Mouse (Mus musculus): ENCODE results near the gene Lrrc27. TPM values are rescaled to one million over a fixed set of nuclear protein-coding genes. Genes with fewer than 3 reads are reported as not detected.

The Lrrc27 gene
- polyA plus RNA-seq, 1 experiment from 2014 or later, result 6.8 TPM

DNA sequence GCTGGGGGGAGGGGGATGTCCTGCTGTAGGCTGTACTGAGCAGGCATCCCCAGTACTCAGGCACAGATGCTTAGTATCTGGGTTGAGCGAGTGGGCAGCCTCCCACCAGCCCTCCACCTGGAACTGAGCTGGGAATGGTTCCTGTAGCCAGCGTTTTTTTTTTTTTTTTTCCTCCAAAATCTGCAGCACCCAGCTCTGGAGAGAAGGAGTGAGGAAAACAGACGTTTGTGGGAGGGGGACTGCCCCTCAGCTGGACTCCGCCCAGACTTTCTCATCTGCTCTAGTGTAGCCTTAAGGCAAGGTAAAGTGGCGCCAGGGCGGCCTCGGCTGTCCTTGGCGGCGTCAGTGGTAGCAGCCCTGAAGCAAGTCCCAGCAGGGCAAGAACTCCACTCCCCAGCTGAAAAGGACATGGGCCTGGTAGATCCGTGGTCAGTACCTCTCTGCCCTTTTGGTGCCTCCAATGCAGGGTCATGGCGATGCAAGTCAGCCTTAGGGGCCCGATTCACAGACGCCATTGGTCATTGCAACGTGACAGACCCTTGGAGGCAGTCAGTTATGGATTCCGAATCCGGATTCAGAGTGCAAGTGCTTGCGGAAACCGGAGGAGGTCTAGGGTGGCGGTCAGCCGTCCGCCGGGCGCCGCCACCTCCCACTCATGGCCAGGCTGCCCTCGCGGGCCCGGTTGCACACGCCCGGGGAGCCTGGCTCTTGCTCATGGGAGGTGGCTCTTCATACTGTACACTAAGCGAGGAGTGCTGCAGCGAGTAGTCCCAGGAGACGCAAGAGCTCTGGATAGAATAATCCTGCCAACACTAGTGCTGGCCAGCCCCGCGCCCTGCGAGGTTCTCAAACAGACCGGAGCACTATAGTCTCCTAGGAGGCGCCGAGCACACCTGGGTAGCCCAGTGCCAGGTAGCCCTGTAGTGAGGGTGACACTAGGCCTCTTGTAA lies 34.4 kb downstream of the Lrrc27 start:
- Histone ChIP-seq H3K27ac (ENCODE audit: low read depth, low read length) (no peak overlapping the region), H3K9ac (ENCODE audit: low read length) (peak overlapping the region; percentile 74), H3K4me1 (ENCODE audit: control insufficient read depth, insufficient read depth, low read length) (peaks cover 13% of the 10 kb centered on the region), H3K36me3 (ENCODE audit: control insufficient read depth, insufficient read depth, low read length) (no peaks in the 10 kb centered on the region), H3K27me3 (ENCODE audit: control insufficient read depth, insufficient read depth, low read length) (peaks cover 30% of the 10 kb centered on the region), H3K4me2 (peak overlapping the region; percentile 97), H3K4me3 (ENCODE audit: low read depth, low read length) (peak overlapping the region; percentile 63), H3K9me3 (ENCODE audit: control insufficient read depth, low read length) (no peaks in the 10 kb centered on the region)
- 2% methylated on average over 38 of the region's 38 CpGs for WGBS
- ATAC-seq (ENCODE audit: low FRiP score) (peak; percentile 45), DNase-seq (ENCODE audit: low spot score, missing footprints) (peak; percentile 96)

DNA sequence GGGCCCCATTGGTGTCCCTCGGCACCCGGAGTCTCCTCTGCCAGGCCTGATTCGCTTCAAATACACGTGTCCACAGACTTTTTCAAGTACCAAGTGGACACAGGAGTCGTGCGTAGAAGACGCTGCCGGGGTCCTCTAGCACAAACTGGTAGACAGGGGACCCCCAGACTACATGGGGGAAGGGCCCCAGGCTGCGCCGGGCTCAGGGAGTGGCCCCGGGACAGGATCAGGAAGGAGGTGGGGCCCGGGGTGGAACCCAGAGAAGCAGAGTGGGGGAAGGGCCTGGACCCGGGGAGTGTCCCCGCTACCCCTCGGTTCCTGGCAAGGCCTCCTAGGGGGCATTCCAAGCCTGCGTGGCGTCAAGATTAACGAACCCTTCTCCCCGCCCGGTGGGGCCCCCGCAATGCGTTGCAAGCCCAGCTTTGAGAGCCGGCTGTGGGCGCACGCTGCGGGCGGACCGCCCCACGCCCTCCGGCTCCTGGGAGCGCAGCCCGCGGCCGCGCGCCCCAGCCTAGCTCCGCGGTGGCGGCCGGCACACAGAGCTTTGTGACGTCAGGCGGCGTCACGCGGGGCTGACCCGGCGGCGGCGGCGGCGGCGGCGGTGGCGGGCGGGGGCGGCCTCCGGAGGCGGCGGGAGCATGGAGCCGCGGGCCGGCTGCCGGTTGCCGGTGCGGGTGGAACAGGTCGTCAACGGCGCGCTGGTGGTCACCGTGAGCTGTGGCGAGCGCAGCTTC lies 35.3 kb downstream of the Lrrc27 start, which contains the start of gene Pwwp2b:
Pwwp2b (plus strand) TSS at position 602 of the 734 bp plus-strand sequence.
- Histone ChIP-seq H3K4me2 (peak within 1 kb of the TSS; percentile 97), H3K4me3 (ENCODE audit: low read depth, low read length) (peak within 1 kb of the TSS; percentile 63), H3K9ac (ENCODE audit: low read length) (peak within 1 kb of the TSS; percentile 74), H3K27me3 (ENCODE audit: control insufficient read depth, insufficient read depth, low read length) (peaks cover 30% of the 10 kb centered on the region), H3K9me3 (ENCODE audit: control insufficient read depth, low read length) (no peaks in the 10 kb centered on the region), H3K4me1 (ENCODE audit: control insufficient read depth, insufficient read depth, low read length) (peaks cover 13% of the 10 kb centered on the region), H3K27ac (ENCODE audit: low read depth, low read length) (no peak within 1 kb of the TSS), H3K36me3 (ENCODE audit: control insufficient read depth, insufficient read depth, low read length) (no peaks in the 10 kb centered on the region)
- DNase-seq (ENCODE audit: low spot score, missing footprints), result peak; percentile 97
- ATAC-seq (ENCODE audit: low FRiP score), result peak; percentile 89
- under 1% methylated on average over 37 of the region's 72 CpGs for WGBS

DNA sequence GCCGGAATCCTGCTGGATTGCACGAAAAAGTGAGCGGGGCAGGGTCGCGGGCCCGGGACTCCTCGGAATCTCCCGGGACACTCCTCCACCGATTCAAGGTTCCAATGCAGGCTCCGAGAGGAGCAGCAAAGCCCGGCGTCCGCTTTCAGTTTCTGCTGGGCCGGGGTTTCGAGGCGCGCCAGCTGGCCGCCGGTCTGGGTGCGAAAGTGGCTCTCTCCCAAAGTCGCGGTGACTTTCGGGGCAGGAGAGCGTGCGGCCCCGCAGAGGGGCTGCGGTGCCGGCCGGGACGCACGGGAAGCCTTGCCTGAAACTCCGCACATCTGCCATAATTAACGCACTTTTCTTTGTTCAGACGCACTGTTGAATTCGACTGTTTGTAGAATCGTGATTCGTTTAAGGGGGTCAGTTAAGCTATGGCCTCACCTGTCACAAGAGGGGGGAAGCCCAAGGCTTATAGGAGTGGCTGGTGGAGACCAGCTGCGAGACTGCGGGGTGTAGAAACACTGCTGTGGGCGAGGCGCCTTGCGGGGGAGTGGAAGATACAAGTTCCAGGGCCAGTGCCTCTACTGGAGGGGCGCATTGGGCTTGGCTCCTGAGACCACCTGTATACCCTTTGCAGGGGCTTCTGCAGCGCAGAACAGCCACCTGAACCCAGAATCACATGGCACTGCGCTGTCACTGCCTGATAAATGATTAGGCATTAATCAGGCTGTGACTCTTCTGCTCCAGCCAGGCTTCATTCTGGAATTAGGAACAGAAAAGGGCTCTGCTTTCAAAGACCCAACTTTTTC lies 36.0 kb downstream of the Lrrc27 start:
- DNase-seq (ENCODE audit: low spot score, missing footprints) (peak; percentile 92), ATAC-seq (ENCODE audit: low FRiP score) (peak; percentile 39)
- Histone ChIP-seq H3K4me3 (ENCODE audit: low read depth, low read length) (peak overlapping the region; percentile 63), H3K27ac (ENCODE audit: low read depth, low read length) (no peak overlapping the region), H3K36me3 (ENCODE audit: control insufficient read depth, insufficient read depth, low read length) (no peaks in the 10 kb centered on the region), H3K27me3 (ENCODE audit: control insufficient read depth, insufficient read depth, low read length) (peaks cover 30% of the 10 kb centered on the region), H3K4me1 (ENCODE audit: control insufficient read depth, insufficient read depth, low read length) (peaks cover 13% of the 10 kb centered on the region), H3K9ac (ENCODE audit: low read length) (peak overlapping the region; percentile 74), H3K4me2 (peak overlapping the region; percentile 97), H3K9me3 (ENCODE audit: control insufficient read depth, low read length) (no peaks in the 10 kb centered on the region)
- WGBS, result 3% methylated on average over 45 of the region's 45 CpGs

DNA sequence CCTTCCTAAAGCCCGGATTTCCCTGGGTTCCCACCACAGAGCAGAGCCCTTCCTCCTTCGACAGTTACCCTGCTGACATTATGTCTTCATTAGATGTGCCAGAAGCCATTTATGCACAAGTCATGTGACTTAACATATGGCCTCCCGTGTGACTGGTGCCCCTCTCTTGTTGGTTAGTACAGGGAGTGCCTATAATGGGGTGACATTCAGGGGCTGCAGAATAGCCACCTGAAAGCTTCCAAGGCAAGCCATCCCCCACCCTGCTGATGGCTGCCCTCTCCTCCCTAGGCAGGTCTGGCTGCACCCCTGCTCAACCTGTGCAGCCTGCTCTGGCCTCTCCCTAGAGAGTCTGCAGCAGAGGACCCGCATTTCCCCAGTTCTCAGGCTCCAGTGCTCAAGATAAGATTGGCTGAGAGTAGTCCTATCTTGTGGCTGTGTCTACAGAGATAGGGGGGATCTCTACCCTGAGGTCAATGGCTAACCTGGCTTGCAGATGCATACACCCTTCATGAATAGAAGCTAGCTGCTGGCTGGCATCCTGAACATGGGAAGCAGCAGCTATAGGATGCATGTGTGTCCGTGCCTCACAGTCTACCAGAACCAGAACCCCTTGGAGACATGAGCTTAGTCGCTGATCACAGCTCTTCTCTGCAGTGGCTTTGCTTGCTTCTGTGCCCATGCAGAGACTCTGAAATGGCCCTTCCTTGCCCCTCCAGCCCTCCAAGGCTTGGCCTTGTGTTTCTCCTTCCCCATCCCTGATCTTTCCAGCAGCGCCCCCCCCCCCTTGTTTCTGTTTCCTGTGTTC lies 36.8 kb downstream of the Lrrc27 start:
- Histone ChIP-seq H3K4me3 (ENCODE audit: low read depth, low read length) (peak overlapping the region; percentile 63; the same call in 1 of the 2 replicates), H3K27me3 (ENCODE audit: control insufficient read depth, insufficient read depth, low read length) (peaks cover 30% of the 10 kb centered on the region), H3K4me2 (peak overlapping the region; percentile 97), H3K27ac (ENCODE audit: low read depth, low read length) (no peak overlapping the region), H3K4me1 (ENCODE audit: control insufficient read depth, insufficient read depth, low read length) (peaks cover 13% of the 10 kb centered on the region), H3K36me3 (ENCODE audit: control insufficient read depth, insufficient read depth, low read length) (no peaks in the 10 kb centered on the region), H3K9ac (ENCODE audit: low read length) (no peak overlapping the region), H3K9me3 (ENCODE audit: control insufficient read depth, low read length) (no peaks in the 10 kb centered on the region)
- peak; percentile 85 for DNase-seq (ENCODE audit: low spot score, missing footprints)
- no peak for ATAC-seq (ENCODE audit: low FRiP score)
- WGBS, result 38% methylated on average over 7 of the region's 7 CpGs

DNA sequence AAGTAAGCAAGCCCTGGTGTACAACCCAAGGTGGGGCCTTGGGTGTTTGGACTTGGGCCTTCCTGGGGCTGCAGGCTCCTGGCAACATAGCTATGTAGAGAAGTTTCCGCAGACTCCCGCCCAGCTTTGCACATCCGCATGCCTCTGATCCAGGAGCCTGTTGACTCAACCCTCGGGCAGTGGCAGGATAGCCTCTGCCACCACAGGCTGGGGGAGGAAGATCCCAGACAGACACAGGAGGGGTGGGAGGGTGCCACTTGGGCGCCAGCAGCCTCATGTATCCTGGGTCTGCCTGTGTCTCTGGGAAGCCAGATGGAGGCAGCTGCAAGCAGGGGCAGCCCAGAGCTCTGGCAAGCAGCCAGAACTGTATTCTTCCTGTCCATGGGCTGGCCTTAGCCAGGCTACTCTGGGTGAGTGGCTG lies 39.1 kb downstream of the Lrrc27 start:
- peak; percentile 53 for DNase-seq (ENCODE audit: low spot score, missing footprints)
- Histone ChIP-seq H3K27ac (ENCODE audit: low read depth, low read length) (no peak overlapping the region), H3K4me1 (ENCODE audit: control insufficient read depth, insufficient read depth, low read length) (peaks cover 13% of the 10 kb centered on the region), H3K27me3 (ENCODE audit: control insufficient read depth, insufficient read depth, low read length) (peaks cover 23% of the 10 kb centered on the region), H3K4me2 (no peak overlapping the region), H3K36me3 (ENCODE audit: control insufficient read depth, insufficient read depth, low read length) (no peaks in the 10 kb centered on the region), H3K9ac (ENCODE audit: low read length) (no peak overlapping the region), H3K4me3 (ENCODE audit: low read depth, low read length) (no peak overlapping the region), H3K9me3 (ENCODE audit: control insufficient read depth, low read length) (no peaks in the 10 kb centered on the region)
- 79% methylated on average over 5 of the region's 5 CpGs for WGBS
- ATAC-seq (ENCODE audit: low FRiP score), result no peak

DNA sequence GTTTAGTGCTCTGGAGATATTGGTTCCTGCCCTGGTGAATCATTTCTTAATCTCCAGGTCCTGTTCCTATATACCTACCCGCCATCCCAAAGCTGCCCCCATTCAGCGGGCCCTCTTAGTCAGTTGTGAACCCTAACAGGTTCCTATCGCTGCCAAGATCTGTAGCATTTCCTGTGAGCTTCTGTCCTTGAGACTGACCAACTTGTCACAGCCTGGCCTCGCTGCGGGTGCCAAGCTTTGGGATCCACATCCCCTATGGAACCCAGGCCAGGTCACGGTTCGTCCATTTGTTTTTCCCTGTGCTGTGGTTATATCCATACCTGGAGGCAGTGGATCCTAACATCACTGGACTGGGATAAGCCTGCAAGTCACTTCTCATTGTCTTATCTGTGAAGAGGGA lies 39.8 kb downstream of the Lrrc27 start:
- Histone ChIP-seq H3K27ac (ENCODE audit: low read depth, low read length) (no peak overlapping the region), H3K36me3 (ENCODE audit: control insufficient read depth, insufficient read depth, low read length) (no peaks in the 10 kb centered on the region), H3K4me3 (ENCODE audit: low read depth, low read length) (no peak overlapping the region), H3K9me3 (ENCODE audit: control insufficient read depth, low read length) (no peaks in the 10 kb centered on the region), H3K4me2 (no peak overlapping the region), H3K9ac (ENCODE audit: low read length) (no peak overlapping the region), H3K4me1 (ENCODE audit: control insufficient read depth, insufficient read depth, low read length) (peaks cover 9% of the 10 kb centered on the region), H3K27me3 (ENCODE audit: control insufficient read depth, insufficient read depth, low read length) (peaks cover 17% of the 10 kb centered on the region)
- WGBS, result 87% methylated on average over 7 of the region's 7 CpGs
- ATAC-seq (ENCODE audit: low FRiP score), result no peak
- DNase-seq (ENCODE audit: low spot score, missing footprints), result peak; percentile 37

DNA sequence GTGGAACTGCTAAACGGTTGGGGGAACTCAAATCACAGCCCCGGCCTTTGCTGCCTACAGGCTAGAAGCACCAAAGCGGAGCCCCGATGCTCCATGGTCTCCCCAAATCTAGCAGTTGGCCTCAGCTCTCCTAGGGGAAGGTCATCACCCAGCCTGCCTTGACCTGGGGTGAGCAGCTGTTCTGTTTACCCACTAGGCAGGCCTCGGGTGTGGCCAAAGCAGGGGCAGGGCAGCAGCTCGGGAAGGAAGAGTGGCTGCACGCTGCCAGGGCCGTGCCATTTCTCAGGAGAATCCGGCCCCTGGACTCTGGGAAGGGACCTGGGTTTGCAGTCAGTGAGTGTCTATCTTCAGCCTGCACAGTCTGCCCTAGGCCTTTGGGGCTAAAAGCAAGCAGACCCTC lies 40.2 kb downstream of the Lrrc27 start:
- no peaks in the 10 kb centered on the region for H3K9me3 ChIP-seq (ENCODE audit: control insufficient read depth, low read length)
- no peak overlapping the region for H3K4me2 ChIP-seq
- no peak overlapping the region for H3K27ac ChIP-seq (ENCODE audit: low read depth, low read length)
- DNase-seq (ENCODE audit: low spot score, missing footprints) (peak; percentile 68), ATAC-seq (ENCODE audit: low FRiP score) (no peak)
- H3K9ac ChIP-seq (ENCODE audit: low read length), result no peak overlapping the region
- H3K4me3 ChIP-seq (ENCODE audit: low read depth, low read length), result no peak overlapping the region
- WGBS, result 76% methylated on average over 9 of the region's 9 CpGs
- peaks cover 5% of the 10 kb centered on the region; the same call in 1 of the 2 replicates for H3K4me1 ChIP-seq (ENCODE audit: control insufficient read depth, insufficient read depth, low read length)
- H3K36me3 ChIP-seq (ENCODE audit: control insufficient read depth, insufficient read depth, low read length), result no peaks in the 10 kb centered on the region
- H3K27me3 ChIP-seq (ENCODE audit: control insufficient read depth, insufficient read depth, low read length), result peaks cover 15% of the 10 kb centered on the region

DNA sequence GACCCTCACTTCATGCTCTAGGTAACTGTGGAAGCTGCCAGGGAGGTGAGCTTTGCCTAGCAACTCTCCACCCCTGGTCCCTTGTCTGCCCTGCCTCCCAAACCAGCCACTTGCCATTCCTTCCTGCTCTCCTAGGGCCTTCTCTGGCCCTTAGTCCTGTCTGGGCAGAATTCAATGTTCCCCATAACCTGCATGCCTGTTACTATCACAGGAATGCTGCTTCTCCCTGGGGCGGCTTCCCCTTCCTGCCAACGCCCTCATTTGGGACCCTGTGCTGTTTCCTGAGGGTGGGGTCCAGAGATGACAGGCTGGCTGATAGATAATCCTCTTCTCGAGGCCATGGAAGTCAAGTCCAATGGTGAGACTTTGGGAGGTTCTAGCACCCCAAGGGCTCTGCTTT lies 40.7 kb downstream of the Lrrc27 start:
- WGBS, result 70% methylated on average over 3 of the region's 3 CpGs
- no peak overlapping the region for H3K4me3 ChIP-seq (ENCODE audit: low read depth, low read length)
- no peaks in the 10 kb centered on the region for H3K36me3 ChIP-seq (ENCODE audit: control insufficient read depth, insufficient read depth, low read length)
- H3K9me3 ChIP-seq (ENCODE audit: control insufficient read depth, low read length), result no peaks in the 10 kb centered on the region
- H3K27ac ChIP-seq (ENCODE audit: low read depth, low read length), result no peak overlapping the region
- ATAC-seq (ENCODE audit: low FRiP score) (no peak), DNase-seq (ENCODE audit: low spot score, missing footprints) (peak; percentile 60)
- H3K9ac ChIP-seq (ENCODE audit: low read length), result no peak overlapping the region
- H3K4me2 ChIP-seq, result no peak overlapping the region
- peaks cover 5% of the 10 kb centered on the region; the same call in 1 of the 2 replicates for H3K4me1 ChIP-seq (ENCODE audit: control insufficient read depth, insufficient read depth, low read length)
- H3K27me3 ChIP-seq (ENCODE audit: control insufficient read depth, insufficient read depth, low read length), result peaks cover 15% of the 10 kb centered on the region

Measured in midbrain, embryonic 11.5 days (tissue).